ENCODE assay signal across 9 mouse cellular contexts in genomic region chr4:141311506-141311905, GRCm38 (mm10). TPM values are rescaled to one million over a fixed set of nuclear protein-coding genes. Genes with fewer than 3 reads are reported as not detected.
A peak's percentile ranks its signal among the peaks of the same experiment; 100 is the strongest.
DNase-seq lines count a peak whose midpoint lies in the region; ATAC-seq and TF ChIP-seq lines count a peak whose summit lies in the region.
"Had no signal": no experiment of that assay in that cellular context is flagged by ENCODE, and none has a peak within 500 bp of the region (broad histone marks: within the 10 kb centered on the region; RNA-seq: fewer than 3 reads in every experiment).

No protein-coding gene starts in this region.

- no peak overlapping the region for H3K4me2 ChIP-seq in forebrain, embryonic 12.5 days
- H3K4me2 ChIP-seq in lung, embryonic 14.5 days = no peak overlapping the region
- H3K4me2 ChIP-seq in neural tube, embryonic 14.5 days (ENCODE audit: low read depth, low read length) = no peak overlapping the region

- no peak for TF ChIP-seq CTCF in lung, embryonic 14.5 days (IDR thresholded peaks at IDR 0.05; ENCODE audit: low read depth)

- no peak for DNase-seq in forebrain, embryonic 10.5 days (ENCODE audit: extremely low spot score, low spot score)
- no peak for DNase-seq in lung, embryonic 14.5 days
- DNase-seq in lung, postnatal 14 days = no peak
- peak; percentile 64 for DNase-seq in kidney, postnatal 14 days
- no peak for DNase-seq in layer of hippocampus, postnatal 36 days
- no peak for DNase-seq in right cerebral cortex, adult 2 months (ENCODE audit: low spot score in 2 of 2)

- peaks cover 7% of the 10 kb centered on the region; the same call in 1 of the 2 replicates for H3K27me3 ChIP-seq in forebrain, embryonic 10.5 days (ENCODE audit: poor library complexity, severe bottlenecking)
- H3K27me3 ChIP-seq in forebrain, embryonic 12.5 days = peaks cover 5% of the 10 kb centered on the region
- H3K27me3 ChIP-seq in lung, embryonic 14.5 days (ENCODE audit: insufficient read depth, low read length) = no peaks in the 10 kb centered on the region
- no peaks in the 10 kb centered on the region for H3K27me3 ChIP-seq in neural tube, embryonic 14.5 days (ENCODE audit: control insufficient read depth, insufficient read depth, low read length)

- WGBS in forebrain, embryonic 10.5 days = 59% methylated on average over 6 of the region's 6 CpGs
- WGBS in forebrain, embryonic 12.5 days = 58% methylated on average over 6 of the region's 6 CpGs
- 29% methylated on average over 6 of the region's 6 CpGs for WGBS in lung, embryonic 14.5 days
- WGBS in neural tube, embryonic 14.5 days = 64% methylated on average over 6 of the region's 6 CpGs

- peaks cover 77% of the 10 kb centered on the region for H3K4me1 ChIP-seq in forebrain, embryonic 10.5 days
- H3K4me1 ChIP-seq in forebrain, embryonic 12.5 days = peaks cover 55% of the 10 kb centered on the region
- peaks cover 18% of the 10 kb centered on the region for H3K4me1 ChIP-seq in lung, embryonic 14.5 days (ENCODE audit: insufficient read depth)
- 0 out of 2 replicates have a peak, but pooled peaks cover 5% of the 10 kb centered on the region for H3K4me1 ChIP-seq in neural tube, embryonic 14.5 days (ENCODE audit: control insufficient read depth, insufficient read depth, low read length)

- no peak overlapping the region for H3K9ac ChIP-seq in forebrain, embryonic 12.5 days
- H3K9ac ChIP-seq in lung, embryonic 14.5 days = no peak overlapping the region
- H3K9ac ChIP-seq in neural tube, embryonic 14.5 days (replicated peaks; ENCODE audit: low read depth, low read length) = no peak overlapping the region

- no peak overlapping the region for H3K4me3 ChIP-seq in forebrain, embryonic 10.5 days
- no peak overlapping the region for H3K4me3 ChIP-seq in forebrain, embryonic 12.5 days (replicated peaks)
- no peak overlapping the region for H3K4me3 ChIP-seq in lung, embryonic 14.5 days (ENCODE audit: low read depth, low read length)
- no peak overlapping the region for H3K4me3 ChIP-seq in neural tube, embryonic 14.5 days (ENCODE audit: low read depth, low read length)

- peaks cover 22% of the 10 kb centered on the region for H3K36me3 ChIP-seq in forebrain, embryonic 10.5 days (replicated peaks)
- H3K36me3 ChIP-seq in forebrain, embryonic 12.5 days (replicated peaks) = no peaks in the 10 kb centered on the region
- H3K36me3 ChIP-seq in lung, embryonic 14.5 days (ENCODE audit: insufficient read depth) = peaks cover 23% of the 10 kb centered on the region
- no peaks in the 10 kb centered on the region for H3K36me3 ChIP-seq in neural tube, embryonic 14.5 days (ENCODE audit: control insufficient read depth, insufficient read depth, low read length)

- no peak for ATAC-seq in forebrain, embryonic 12.5 days (ENCODE audit: low FRiP score)
- ATAC-seq in lung, embryonic 14.5 days (ENCODE audit: insufficient read depth) = peak; percentile 16; the same call in 1 of the 2 replicates
- peak; percentile 36; the same call in 1 of the 2 replicates for ATAC-seq in neural tube, embryonic 14.5 days (ENCODE audit: low read depth)

- H3K27ac ChIP-seq in forebrain, embryonic 10.5 days = peak overlapping the region; percentile 84
- no peak overlapping the region for H3K27ac ChIP-seq in forebrain, embryonic 12.5 days
- H3K27ac ChIP-seq in lung, embryonic 14.5 days (ENCODE audit: low read depth) = peak overlapping the region; percentile 85
- H3K27ac ChIP-seq in neural tube, embryonic 14.5 days (ENCODE audit: low read depth, low read length) = no peak overlapping the region
- H3K27ac ChIP-seq: macrophage had no signal

- no peaks in the 10 kb centered on the region for H3K9me3 ChIP-seq in forebrain, embryonic 10.5 days
- no peaks in the 10 kb centered on the region for H3K9me3 ChIP-seq in forebrain, embryonic 12.5 days
- H3K9me3 ChIP-seq in lung, embryonic 14.5 days (ENCODE audit: low read depth, low read length) = no peaks in the 10 kb centered on the region
- no peaks in the 10 kb centered on the region for H3K9me3 ChIP-seq in neural tube, embryonic 14.5 days (ENCODE audit: control insufficient read depth, low read length)

RNA-seq across cellular contexts. Expression of gene Epha2, which starts 10.5 kb away (rescaled TPM):
- polyA plus RNA-seq in forebrain, embryonic 10.5 days (2016; fragmentation: Nextera tagmentation; extraction: Ambion mirVana) = 3.3 and 3.7 TPM in 2 replicates
- 1.9 and 2.0 TPM in 2 replicates for polyA plus RNA-seq in forebrain, embryonic 12.5 days (2016; fragmentation: Nextera tagmentation; extraction: Ambion mirVana)
- polyA plus RNA-seq in lung, embryonic 14.5 days (2014; fragmentation: Nextera tagmentation; extraction: Ambion mirVana) = 6.9 and 7.6 TPM in 2 replicates
- 0.21 and 0.52 TPM in 2 replicates for polyA plus RNA-seq in neural tube, embryonic 14.5 days (2014; fragmentation: Nextera tagmentation; extraction: Ambion mirVana)
- total RNA-seq in layer of hippocampus, postnatal 36 days (2021) = 1 to 10 TPM; 1.3 to 1.7 TPM

RNA-seq across cellular contexts. Expression of gene Fam131c, which starts 56.5 kb away (rescaled TPM):
- polyA plus RNA-seq in forebrain, embryonic 10.5 days (2016; fragmentation: Nextera tagmentation; extraction: Ambion mirVana) = 0.55 and 0.63 TPM in 2 replicates
- polyA plus RNA-seq in forebrain, embryonic 12.5 days (2016; fragmentation: Nextera tagmentation; extraction: Ambion mirVana) = 1.00 and 1.1 TPM in 2 replicates
- polyA plus RNA-seq in lung, embryonic 14.5 days (2014; fragmentation: Nextera tagmentation; extraction: Ambion mirVana) = 3.2 and 4.2 TPM in 2 replicates
- polyA plus RNA-seq in neural tube, embryonic 14.5 days (2014; fragmentation: Nextera tagmentation; extraction: Ambion mirVana) = 28.8 and 47.7 TPM in 2 replicates
- total RNA-seq in layer of hippocampus, postnatal 36 days (2021) = 1 to 10 TPM; 2.1 to 3.3 TPM
- polyA plus RNA-seq: macrophage had no signal

Comparison
In these comparisons a context has a peak if more than half of its experiments do, and no peak if none do; other contexts are left out.
1. H3K27ac ChIP-seq: peak in forebrain, embryonic 10.5 days (single experiment) and lung, embryonic 14.5 days (single experiment); none in forebrain, embryonic 12.5 days (single experiment) and neural tube, embryonic 14.5 days (single experiment).